In genomic region chr1:120715105-120715877, GRCm38 (mm10) we compare ENCODE assay signal across 19 mouse cellular contexts.
DNase-seq lines count a peak whose midpoint lies in the region; ATAC-seq lines count a peak whose summit lies in the region.
"Had no signal": no experiment of that assay in that cellular context is flagged by ENCODE, and none has a peak within 500 bp of the region (broad histone marks: within the 10 kb centered on the region; RNA-seq: fewer than 3 reads in every experiment).

No protein-coding gene starts in this region.

- H3K27ac ChIP-seq in embryonic facial prominence, embryonic 11.5 days (replicated peaks; ENCODE audit: low read depth, low read length) = no peak overlapping the region
- H3K27ac ChIP-seq in embryonic facial prominence, embryonic 10.5 days (replicated peaks) = no peak overlapping the region
- H3K27ac ChIP-seq in lung, embryonic 16.5 days (ENCODE audit: low read length) = no peak overlapping the region
- peak overlapping the region; percentile 47 for H3K27ac ChIP-seq in limb, embryonic 15.5 days
- H3K27ac ChIP-seq: forebrain, embryonic 15.5 days; hindbrain, embryonic 12.5 days; liver, embryonic 12.5 days; midbrain, embryonic 13.5 days had no signal

- DNase-seq in embryonic facial prominence, embryonic 11.5 days (ENCODE audit: low spot score) = peak; percentile 24
- DNase-seq in embryonic facial prominence, embryonic 10.5 days (ENCODE audit: low spot score) = no peak
- no peak for DNase-seq in lung, postnatal 14 days
- DNase-seq in hindlimb bud, embryonic 11.5 days (ENCODE audit: extremely low spot score, low read depth, low spot score) = peak; percentile 56
- no peak for DNase-seq in cerebellum, adult 8-10 months
- no peak for DNase-seq in frontal cortex, postnatal 36 days (ENCODE audit: low spot score in 2 of 2)
- DNase-seq: adrenal gland, postnatal 10 days; cerebellum, adult 2 months; cerebellum, postnatal 36 days; kidney, adult 18-20 months; kidney, postnatal 4 days; lung, adult 18-20 months; right cerebral cortex, postnatal 14 days had no signal

- WGBS in embryonic facial prominence, embryonic 11.5 days = 65% methylated on average over 9 of the region's 9 CpGs
- WGBS in embryonic facial prominence, embryonic 10.5 days = 71% methylated on average over 9 of the region's 9 CpGs
- 47% methylated on average over 9 of the region's 9 CpGs for WGBS in lung, embryonic 16.5 days
- 26% methylated on average over 9 of the region's 9 CpGs for WGBS in limb, embryonic 15.5 days

- H3K4me2 ChIP-seq in embryonic facial prominence, embryonic 11.5 days (ENCODE audit: low read depth, low read length) = no peak overlapping the region
- H3K4me2 ChIP-seq in lung, embryonic 16.5 days (ENCODE audit: low read depth, low read length) = no peak overlapping the region
- H3K4me2 ChIP-seq in limb, embryonic 15.5 days = no peak overlapping the region
- H3K4me2 ChIP-seq: forebrain, embryonic 15.5 days; hindbrain, embryonic 12.5 days; liver, embryonic 12.5 days; midbrain, embryonic 13.5 days had no signal

- H3K9ac ChIP-seq in embryonic facial prominence, embryonic 11.5 days (replicated peaks; ENCODE audit: low read length) = no peak overlapping the region
- no peak overlapping the region for H3K9ac ChIP-seq in lung, embryonic 16.5 days (ENCODE audit: low read length)
- H3K9ac ChIP-seq in limb, embryonic 15.5 days = no peak overlapping the region
- H3K9ac ChIP-seq: forebrain, embryonic 15.5 days; hindbrain, embryonic 12.5 days; liver, embryonic 12.5 days; midbrain, embryonic 13.5 days had no signal

- no peaks in the 10 kb centered on the region for H3K27me3 ChIP-seq in embryonic facial prominence, embryonic 11.5 days (ENCODE audit: control insufficient read depth, insufficient read depth, low read length)
- H3K27me3 ChIP-seq in embryonic facial prominence, embryonic 10.5 days (replicated peaks; ENCODE audit: low read depth, poor library complexity, severe bottlenecking) = no peaks in the 10 kb centered on the region
- no peaks in the 10 kb centered on the region for H3K27me3 ChIP-seq in lung, embryonic 16.5 days (ENCODE audit: control insufficient read depth, insufficient read depth, low read depth, low read length)
- H3K27me3 ChIP-seq in limb, embryonic 15.5 days = no peaks in the 10 kb centered on the region; the same call in 1 of the 2 replicates
- H3K27me3 ChIP-seq: forebrain, embryonic 15.5 days; hindbrain, embryonic 12.5 days; liver, embryonic 12.5 days; midbrain, embryonic 13.5 days had no signal

- no peaks in the 10 kb centered on the region for H3K36me3 ChIP-seq in embryonic facial prominence, embryonic 11.5 days (replicated peaks; ENCODE audit: control insufficient read depth, insufficient read depth, low read depth, low read length)
- H3K36me3 ChIP-seq in embryonic facial prominence, embryonic 10.5 days (replicated peaks) = no peaks in the 10 kb centered on the region
- H3K36me3 ChIP-seq in lung, embryonic 16.5 days (ENCODE audit: control insufficient read depth, insufficient read depth, low read length) = no peaks in the 10 kb centered on the region
- no peaks in the 10 kb centered on the region for H3K36me3 ChIP-seq in limb, embryonic 15.5 days
- H3K36me3 ChIP-seq: forebrain, embryonic 15.5 days; hindbrain, embryonic 12.5 days; liver, embryonic 12.5 days; midbrain, embryonic 13.5 days had no signal

- no peaks in the 10 kb centered on the region for H3K9me3 ChIP-seq in embryonic facial prominence, embryonic 11.5 days (replicated peaks; ENCODE audit: control insufficient read depth, low read length)
- no peaks in the 10 kb centered on the region for H3K9me3 ChIP-seq in embryonic facial prominence, embryonic 10.5 days
- H3K9me3 ChIP-seq in lung, embryonic 16.5 days (ENCODE audit: control insufficient read depth, low read length) = no peaks in the 10 kb centered on the region
- no peaks in the 10 kb centered on the region for H3K9me3 ChIP-seq in limb, embryonic 15.5 days
- H3K9me3 ChIP-seq: forebrain, embryonic 15.5 days; hindbrain, embryonic 12.5 days; liver, embryonic 12.5 days; midbrain, embryonic 13.5 days had no signal

- no peak for ATAC-seq in embryonic facial prominence, embryonic 11.5 days (replicated peaks; ENCODE audit: insufficient number of reproducible peaks, low FRiP score, low TSS enrichment, low read depth)
- ATAC-seq in lung, embryonic 16.5 days (ENCODE audit: low read depth) = peak; percentile 81
- peak; percentile 66 for ATAC-seq in limb, embryonic 15.5 days (ENCODE audit: insufficient number of reproducible peaks, low FRiP score, low TSS enrichment, low read depth)
- ATAC-seq: forebrain, embryonic 15.5 days; liver, embryonic 12.5 days; midbrain, embryonic 13.5 days had no signal

- no peaks in the 10 kb centered on the region for H3K4me1 ChIP-seq in embryonic facial prominence, embryonic 11.5 days (ENCODE audit: control insufficient read depth, insufficient read depth, low read length)
- no peaks in the 10 kb centered on the region for H3K4me1 ChIP-seq in embryonic facial prominence, embryonic 10.5 days
- no peaks in the 10 kb centered on the region for H3K4me1 ChIP-seq in lung, embryonic 16.5 days (replicated peaks; ENCODE audit: control insufficient read depth, insufficient read depth, low read length)
- peaks cover 8% of the 10 kb centered on the region for H3K4me1 ChIP-seq in limb, embryonic 15.5 days
- H3K4me1 ChIP-seq: forebrain, embryonic 15.5 days; hindbrain, embryonic 12.5 days; liver, embryonic 12.5 days; midbrain, embryonic 13.5 days had no signal

- no peak overlapping the region for H3K4me3 ChIP-seq in embryonic facial prominence, embryonic 11.5 days (ENCODE audit: low read depth, low read length)
- no peak overlapping the region for H3K4me3 ChIP-seq in embryonic facial prominence, embryonic 10.5 days
- no peak overlapping the region for H3K4me3 ChIP-seq in lung, embryonic 16.5 days (ENCODE audit: low read length)
- no peak overlapping the region for H3K4me3 ChIP-seq in limb, embryonic 15.5 days
- H3K4me3 ChIP-seq: forebrain, embryonic 15.5 days; hindbrain, embryonic 12.5 days; liver, embryonic 12.5 days; midbrain, embryonic 13.5 days had no signal

Comparison
In these comparisons a context has a peak if more than half of its experiments do, and no peak if none do; other contexts are left out.
1. DNase-seq: peak in embryonic facial prominence, embryonic 11.5 days (single experiment) and hindlimb bud, embryonic 11.5 days (single experiment); none in embryonic facial prominence, embryonic 10.5 days (single experiment), lung, postnatal 14 days (single experiment), cerebellum, adult 8-10 months (single experiment) and frontal cortex, postnatal 36 days (0 of 2).